Mouse (Mus musculus): ENCODE data around the gene Tmem120a. TPM values are rescaled to one million over a fixed set of nuclear protein-coding genes. Genes with fewer than 3 reads are reported as not detected.

Gene Tmem120a
- polyA plus RNA-seq, 1 experiment from 2014 or later: 87.8 TPM

DNA sequence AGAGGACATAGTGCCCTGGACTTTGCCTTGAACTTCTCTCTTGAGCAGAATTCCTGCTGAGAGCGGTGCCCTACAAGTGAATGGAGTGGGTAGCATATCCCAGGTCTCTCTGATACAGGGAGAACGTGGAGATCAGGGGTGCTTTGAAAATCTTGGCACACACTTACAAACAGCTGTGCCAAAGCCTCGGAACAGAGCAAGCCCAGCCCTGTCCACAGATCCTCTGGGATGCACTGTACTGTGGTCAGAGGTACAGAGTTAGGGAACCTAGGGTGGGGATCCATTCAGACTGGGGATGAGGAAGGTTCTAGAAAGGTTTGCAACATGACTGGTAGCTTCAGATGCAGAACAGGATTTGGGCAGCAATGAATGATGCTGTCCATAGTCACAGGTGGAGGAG is 24.1 kb downstream of the Tmem120a start:
- no peak overlapping the region for H3K4me3 ChIP-seq (ENCODE audit: low read depth, low read length)
- 80% methylated on average over 3 of the region's 3 CpGs for WGBS

DNA sequence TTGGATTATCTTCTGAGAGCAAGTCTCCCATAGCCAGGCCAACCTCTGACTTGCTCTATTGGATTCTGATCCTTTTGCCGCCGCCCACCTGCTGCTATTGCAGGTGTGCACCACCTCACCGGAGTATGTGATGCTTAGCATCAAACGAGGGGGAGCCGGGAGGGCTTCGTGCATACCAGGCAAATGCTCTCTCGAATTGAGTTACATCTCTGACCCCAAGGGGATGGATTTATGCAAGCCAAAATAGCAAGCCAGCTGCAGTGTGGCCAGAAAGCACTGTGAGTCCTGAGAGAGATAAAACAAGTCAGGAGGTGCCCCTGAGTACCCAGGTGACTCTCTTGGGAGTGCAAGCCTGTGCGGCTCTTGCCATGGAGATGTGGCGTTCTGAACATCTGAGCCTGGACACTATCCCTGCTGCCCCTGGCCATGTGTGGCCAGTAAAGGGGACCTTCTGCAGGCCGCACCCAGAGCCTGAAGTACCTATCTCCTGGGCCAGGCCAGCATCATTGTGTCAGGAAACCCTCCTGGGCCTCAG is 24.6 kb downstream of the Tmem120a start:
- H3K36me3 ChIP-seq (ENCODE audit: control insufficient read depth, insufficient read depth, low read length): peaks cover 7% of the 10 kb centered on the region
- H3K4me3 ChIP-seq (ENCODE audit: low read depth, low read length): no peak overlapping the region
- ATAC-seq: no peak
- WGBS: 83% methylated on average over 10 of the region's 10 CpGs
- no peaks in the 10 kb centered on the region for H3K27me3 ChIP-seq (ENCODE audit: control insufficient read depth, insufficient read depth, low read depth, low read length)
- no peak overlapping the region for H3K4me2 ChIP-seq (ENCODE audit: low read length)
- H3K27ac ChIP-seq (ENCODE audit: low read length): no peak overlapping the region
- H3K9ac ChIP-seq (ENCODE audit: low read depth, low read length): no peak overlapping the region
- H3K4me1 ChIP-seq (ENCODE audit: control insufficient read depth, insufficient read depth, low read length): peaks cover 8% of the 10 kb centered on the region
- no peaks in the 10 kb centered on the region for H3K9me3 ChIP-seq (replicated peaks; ENCODE audit: control insufficient read depth, low read length, poor library complexity, severe bottlenecking)

More for the DNA sequence above, 24.1 kb downstream of the Tmem120a start:
- Histone ChIP-seq H3K9ac (ENCODE audit: low read depth, low read length) (no peak overlapping the region), H3K27me3 (ENCODE audit: control insufficient read depth, insufficient read depth, low read depth, low read length) (no peaks in the 10 kb centered on the region), H3K4me1 (ENCODE audit: control insufficient read depth, insufficient read depth, low read length) (peaks cover 12% of the 10 kb centered on the region), H3K9me3 (replicated peaks; ENCODE audit: control insufficient read depth, low read length, poor library complexity, severe bottlenecking) (no peaks in the 10 kb centered on the region), H3K36me3 (ENCODE audit: control insufficient read depth, insufficient read depth, low read length) (peaks cover 7% of the 10 kb centered on the region), H3K27ac (ENCODE audit: low read length) (no peak overlapping the region), H3K4me2 (ENCODE audit: low read length) (no peak overlapping the region)
- ATAC-seq: no peak

GRCm38 (mm10) chr5:135715624-135716023 is 28.6 kb downstream of the Tmem120a start:
- no peaks in the 10 kb centered on the region for H3K9me3 ChIP-seq (replicated peaks; ENCODE audit: control insufficient read depth, low read length, poor library complexity, severe bottlenecking)
- no peaks in the 10 kb centered on the region for H3K4me1 ChIP-seq (ENCODE audit: control insufficient read depth, insufficient read depth, low read length)
- WGBS: 52% methylated on average over 10 of the region's 10 CpGs
- H3K4me2 ChIP-seq (ENCODE audit: low read length): no peak overlapping the region
- H3K4me3 ChIP-seq (ENCODE audit: low read depth, low read length): no peak overlapping the region
- H3K36me3 ChIP-seq (ENCODE audit: control insufficient read depth, insufficient read depth, low read length): peaks cover 7% of the 10 kb centered on the region
- H3K27me3 ChIP-seq (ENCODE audit: control insufficient read depth, insufficient read depth, low read depth, low read length): no peaks in the 10 kb centered on the region
- H3K9ac ChIP-seq (ENCODE audit: low read depth, low read length): no peak overlapping the region
- no peak for ATAC-seq
- H3K27ac ChIP-seq (ENCODE audit: low read length): no peak overlapping the region

- 78% methylated on average over 16 of the region's 16 CpGs for WGBS
- Histone ChIP-seq H3K4me3 (ENCODE audit: low read depth, low read length) (no peak overlapping the region), H3K27me3 (ENCODE audit: control insufficient read depth, insufficient read depth, low read depth, low read length) (no peaks in the 10 kb centered on the region), H3K9me3 (replicated peaks; ENCODE audit: control insufficient read depth, low read length, poor library complexity, severe bottlenecking) (no peaks in the 10 kb centered on the region), H3K9ac (ENCODE audit: low read depth, low read length) (no peak overlapping the region), H3K27ac (ENCODE audit: low read length) (no peak overlapping the region), H3K4me1 (ENCODE audit: control insufficient read depth, insufficient read depth, low read length) (no peaks in the 10 kb centered on the region), H3K36me3 (ENCODE audit: control insufficient read depth, insufficient read depth, low read length) (peaks cover 7% of the 10 kb centered on the region), H3K4me2 (ENCODE audit: low read length) (no peak overlapping the region)
- no peak for ATAC-seq
Observed at GRCm38 (mm10) chr5:135713441-135714218, 30.6 kb downstream of the Tmem120a start.

DNA sequence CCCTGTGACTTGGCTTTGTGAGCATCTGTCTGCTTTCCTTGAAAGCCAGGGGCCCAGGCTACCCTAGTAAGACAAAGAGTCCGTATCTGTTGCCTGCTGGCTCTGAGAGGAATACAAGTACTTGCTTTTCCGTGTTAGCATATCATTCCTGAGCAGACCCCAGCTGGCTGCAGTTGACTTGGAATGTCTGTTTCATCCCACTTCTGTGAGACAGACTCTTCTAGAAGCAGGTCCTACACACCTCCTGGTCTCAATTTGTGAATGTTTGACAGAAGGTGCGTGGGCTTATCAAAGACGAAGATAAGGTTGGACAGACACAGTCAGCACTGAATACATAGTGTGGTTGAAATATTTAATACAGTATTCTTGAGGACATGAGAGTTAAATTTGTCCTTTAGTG is 31.4 kb downstream of the Tmem120a start:
- Histone ChIP-seq H3K27ac (ENCODE audit: low read length) (no peak overlapping the region), H3K9me3 (replicated peaks; ENCODE audit: control insufficient read depth, low read length, poor library complexity, severe bottlenecking) (no peaks in the 10 kb centered on the region), H3K4me1 (ENCODE audit: control insufficient read depth, insufficient read depth, low read length) (no peaks in the 10 kb centered on the region), H3K9ac (ENCODE audit: low read depth, low read length) (no peak overlapping the region), H3K27me3 (ENCODE audit: control insufficient read depth, insufficient read depth, low read depth, low read length) (no peaks in the 10 kb centered on the region), H3K4me2 (ENCODE audit: low read length) (no peak overlapping the region), H3K36me3 (ENCODE audit: control insufficient read depth, insufficient read depth, low read length) (peaks cover 10% of the 10 kb centered on the region), H3K4me3 (ENCODE audit: low read depth, low read length) (no peak overlapping the region)
- whole genome bisulfite sequencing: 73% methylated on average over 4 of the region's 4 CpGs
- ATAC-seq: no peak

- H3K36me3 ChIP-seq (ENCODE audit: control insufficient read depth, insufficient read depth, low read length): peaks cover 10% of the 10 kb centered on the region
- H3K27me3 ChIP-seq (ENCODE audit: control insufficient read depth, insufficient read depth, low read depth, low read length): no peaks in the 10 kb centered on the region
- no peak overlapping the region for H3K4me2 ChIP-seq (ENCODE audit: low read length)
- no peak overlapping the region for H3K4me3 ChIP-seq (ENCODE audit: low read depth, low read length)
- H3K9me3 ChIP-seq (replicated peaks; ENCODE audit: control insufficient read depth, low read length, poor library complexity, severe bottlenecking): no peaks in the 10 kb centered on the region
- no peaks in the 10 kb centered on the region for H3K4me1 ChIP-seq (ENCODE audit: control insufficient read depth, insufficient read depth, low read length)
- ATAC-seq: no peak
- 93% methylated on average over 13 of the region's 13 CpGs for WGBS
- no peak overlapping the region for H3K27ac ChIP-seq (ENCODE audit: low read length)
- H3K9ac ChIP-seq (ENCODE audit: low read depth, low read length): no peak overlapping the region
Observed at GRCm38 (mm10) chr5:135711582-135712355, 32.5 kb downstream of the Tmem120a start.

- peaks cover 3% of the 10 kb centered on the region; the same call in 1 of the 2 replicates for H3K36me3 ChIP-seq (ENCODE audit: control insufficient read depth, insufficient read depth, low read length)
- no peaks in the 10 kb centered on the region for H3K9me3 ChIP-seq (replicated peaks; ENCODE audit: control insufficient read depth, low read length, poor library complexity, severe bottlenecking)
- no peak overlapping the region for H3K27ac ChIP-seq (ENCODE audit: low read length)
- H3K4me1 ChIP-seq (ENCODE audit: control insufficient read depth, insufficient read depth, low read length): no peaks in the 10 kb centered on the region
- H3K9ac ChIP-seq (ENCODE audit: low read depth, low read length): no peak overlapping the region
- WGBS: 91% methylated on average over 7 of the region's 7 CpGs
- H3K4me2 ChIP-seq (ENCODE audit: low read length): no peak overlapping the region
- ATAC-seq: no peak
- no peaks in the 10 kb centered on the region for H3K27me3 ChIP-seq (ENCODE audit: control insufficient read depth, insufficient read depth, low read depth, low read length)
- no peak overlapping the region for H3K4me3 ChIP-seq (ENCODE audit: low read depth, low read length)
Observed at GRCm38 (mm10) chr5:135710599-135711214, 33.5 kb downstream of the Tmem120a start.

DNA sequence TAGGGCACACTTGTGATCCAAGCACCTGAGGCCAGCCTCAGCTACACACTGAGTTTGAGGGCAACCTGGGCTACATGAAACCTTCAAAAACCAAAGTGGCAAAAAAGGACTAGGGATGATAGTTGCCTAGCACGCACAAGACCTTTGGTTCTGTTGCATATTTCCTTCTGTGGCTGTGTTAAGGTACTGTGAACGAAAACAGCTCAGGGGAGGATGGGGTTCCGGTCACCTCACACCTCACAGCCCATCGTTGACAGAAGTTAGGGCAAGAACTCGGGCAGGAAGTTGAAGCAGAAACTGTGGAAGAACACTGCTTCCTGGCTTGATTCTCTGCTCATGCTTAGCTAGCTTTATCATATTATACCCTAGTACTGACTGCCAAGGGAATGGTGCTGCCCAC is 34.5 kb downstream of the Tmem120a start:
- no peaks in the 10 kb centered on the region for H3K27me3 ChIP-seq (ENCODE audit: control insufficient read depth, insufficient read depth, low read depth, low read length)
- no peak for ATAC-seq
- no peaks in the 10 kb centered on the region for H3K4me1 ChIP-seq (ENCODE audit: control insufficient read depth, insufficient read depth, low read length)
- H3K36me3 ChIP-seq (ENCODE audit: control insufficient read depth, insufficient read depth, low read length): 0 out of 2 replicates have a peak, but pooled peaks cover 3% of the 10 kb centered on the region
- H3K9me3 ChIP-seq (replicated peaks; ENCODE audit: control insufficient read depth, low read length, poor library complexity, severe bottlenecking): no peaks in the 10 kb centered on the region
- H3K9ac ChIP-seq (ENCODE audit: low read depth, low read length): no peak overlapping the region
- H3K4me2 ChIP-seq (ENCODE audit: low read length): no peak overlapping the region
- WGBS: 98% methylated on average over 5 of the region's 5 CpGs
- no peak overlapping the region for H3K27ac ChIP-seq (ENCODE audit: low read length)
- no peak overlapping the region for H3K4me3 ChIP-seq (ENCODE audit: low read depth, low read length)

Measured in midbrain, embryonic 16.5 days (tissue).